Mouse (Mus musculus): ENCODE data around the gene Ang.
A peak's percentile ranks its signal among the peaks of the same experiment; 100 is the strongest.

Gene Ang

DNA sequence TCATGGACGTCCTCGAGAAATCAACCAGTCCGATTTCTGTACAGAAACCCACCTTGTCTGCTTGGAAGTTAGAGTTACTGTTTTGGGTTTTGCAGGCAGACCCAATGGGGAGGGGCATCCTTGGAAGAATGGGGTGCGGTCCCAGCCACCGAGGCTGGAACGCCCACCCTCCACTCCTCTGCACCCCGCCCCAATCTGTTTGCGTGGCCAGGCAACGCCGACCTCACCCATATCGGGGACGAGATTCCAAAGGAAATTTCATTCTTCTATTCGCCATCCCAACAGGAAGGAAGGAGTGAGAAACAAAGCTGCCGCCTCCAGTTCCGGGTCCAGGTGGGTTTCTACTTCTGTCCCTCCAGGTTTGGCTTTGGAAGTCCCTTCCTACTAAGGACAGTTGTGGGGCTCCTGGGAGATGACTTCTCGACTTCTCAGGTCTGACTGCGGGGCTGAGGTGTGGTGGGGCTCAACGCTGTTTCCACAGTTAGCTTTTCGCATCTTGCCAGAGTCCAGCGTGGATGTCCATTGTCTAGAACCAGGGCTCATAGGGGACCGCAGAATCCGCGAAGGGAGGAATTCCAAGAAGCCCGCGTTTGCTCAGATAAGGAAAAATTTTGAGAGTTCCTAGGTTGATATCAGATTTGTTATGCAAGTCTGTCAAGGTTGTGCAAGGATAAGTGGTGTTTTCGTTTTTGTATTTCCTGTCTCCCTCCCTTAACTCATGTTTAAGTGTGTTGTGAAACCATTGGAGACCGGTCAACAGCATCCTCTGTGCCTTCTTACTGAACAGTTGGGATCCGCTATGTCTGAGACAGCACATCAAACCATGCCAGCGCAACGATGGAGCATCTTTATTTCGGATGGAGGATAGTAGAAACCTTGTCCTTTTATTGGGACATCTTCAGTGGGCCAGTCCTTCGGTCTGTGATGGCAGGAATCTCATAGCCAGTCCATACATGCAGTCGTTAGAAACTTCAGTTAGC is at the start of gene Ang, which contains the start of gene Rnase4:
Gene Ang (plus strand): TSS at position 230 of the 980 bp plus-strand sequence.
Gene Rnase4 (plus strand): TSS at position 157 of the 980 bp plus-strand sequence.
- DNase-seq (ENCODE audit: low spot score in 2 of 2), result peak; percentile 53 to 54

GRCm38 (mm10) chr14:51041769-51042168 is 49.2 kb upstream of the Ang start, which contains the start of gene Rnase9:
Gene Rnase9 (minus strand): TSS chr14:51041869.
- DNase-seq (ENCODE audit: low spot score in 2 of 2), result no peak

DNA sequence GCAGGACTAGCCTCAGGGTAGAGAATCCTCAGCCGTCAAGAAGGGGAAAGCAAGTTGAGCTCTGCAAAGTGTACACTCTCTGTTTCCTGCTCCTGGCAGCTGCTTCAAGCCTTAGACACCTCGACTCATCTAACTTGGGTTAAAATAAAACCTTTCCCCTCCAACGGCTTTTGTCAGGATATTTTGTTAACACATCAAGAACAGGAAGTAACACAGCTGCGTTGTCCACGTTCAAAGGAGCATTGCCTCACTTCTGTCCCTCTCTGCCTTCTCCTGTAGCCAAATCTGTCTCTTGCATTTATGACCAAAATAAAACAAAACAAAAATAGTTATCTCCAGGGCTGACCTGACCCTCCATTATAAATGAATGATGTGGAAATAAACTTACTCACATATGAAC is 43.1 kb upstream of the Ang start:
- no peak for DNase-seq (ENCODE audit: low spot score in 2 of 2)

- DNase-seq (ENCODE audit: low spot score in 2 of 2), result no peak
Observed at GRCm38 (mm10) chr14:51050063-51050462, 40.9 kb upstream of the Ang start, which contains the start of gene Rnase11. Gene Rnase11 (minus strand): TSS chr14:51050163.

- DNase-seq (ENCODE audit: low spot score in 2 of 2), result no peak
Observed at GRCm38 (mm10) chr14:51051941-51052340, 39.0 kb upstream of the Ang start.

- no peak for DNase-seq (ENCODE audit: low spot score in 2 of 2)
Observed at GRCm38 (mm10) chr14:51053176-51053575, 37.8 kb upstream of the Ang start.

DNA sequence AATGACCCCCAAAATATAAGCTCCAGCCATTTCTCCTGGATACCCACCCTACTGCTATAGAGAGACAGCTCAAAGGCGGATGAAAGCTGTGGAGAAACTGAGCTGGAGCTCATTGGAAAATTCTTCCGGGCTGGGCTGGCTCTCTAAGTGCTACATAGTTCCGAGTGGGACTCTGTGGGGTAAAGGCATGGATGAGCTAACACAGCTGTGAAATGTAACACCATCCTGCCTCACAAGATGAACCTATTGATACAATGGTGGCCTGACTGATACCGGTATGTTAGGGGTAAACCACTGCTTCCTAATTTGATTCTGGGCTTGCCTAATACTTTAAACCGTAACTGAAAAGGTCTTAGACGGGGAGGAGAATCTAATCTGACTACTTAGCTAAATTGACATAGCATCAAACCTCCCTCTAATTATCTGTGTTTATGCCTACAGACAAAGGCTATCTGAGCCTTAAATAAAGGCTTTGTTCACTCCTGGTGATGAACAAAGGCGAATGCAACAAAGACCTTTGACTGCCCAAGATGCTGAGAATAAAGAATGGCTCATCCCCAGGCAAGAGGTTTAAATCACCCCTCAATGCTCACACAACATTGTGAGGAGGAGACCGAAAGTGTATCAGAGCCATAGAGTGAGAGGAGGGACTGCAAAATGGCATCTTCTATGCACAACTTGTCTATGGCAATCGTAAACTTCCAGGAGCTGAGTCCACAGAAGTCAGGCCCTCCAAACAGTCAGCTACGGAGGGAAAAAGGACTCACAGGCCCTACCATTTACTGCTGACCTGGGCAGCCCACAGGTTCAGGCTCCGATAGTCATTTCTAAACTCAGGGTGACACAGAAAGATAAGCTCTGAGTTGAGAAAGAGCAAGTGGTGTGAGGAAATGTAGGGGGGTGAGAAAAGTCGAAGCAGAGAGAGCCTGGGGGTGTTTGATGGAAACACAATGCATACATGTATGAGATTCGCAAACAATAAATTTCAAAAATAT is 36.4 kb upstream of the Ang start:
- no peak for DNase-seq (ENCODE audit: low spot score in 2 of 2)

- DNase-seq (ENCODE audit: low spot score in 2 of 2), result no peak
Observed at GRCm38 (mm10) chr14:51057401-51057831, 33.5 kb upstream of the Ang start, which contains the start of gene Rnase12. Gene Rnase12 (minus strand): TSS chr14:51057661.

DNA sequence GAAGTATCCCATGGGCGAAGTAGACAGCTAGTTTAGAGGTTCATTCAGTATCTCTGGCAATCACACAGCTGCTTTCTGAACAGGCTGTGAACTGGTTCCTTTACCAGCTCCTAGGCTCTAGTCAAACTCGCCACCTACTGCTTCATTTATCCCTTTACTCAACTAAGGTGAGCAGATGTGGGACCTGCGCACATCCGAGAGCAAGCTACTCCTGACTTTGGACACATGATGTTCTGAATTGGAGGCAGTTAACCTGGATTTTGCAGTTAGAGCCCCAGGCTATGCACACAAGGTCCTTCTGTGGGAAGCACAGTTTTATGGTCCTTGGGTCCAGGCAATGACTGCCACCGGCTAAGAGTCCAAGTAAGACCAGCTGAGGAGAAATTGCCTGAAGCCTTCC is 30.2 kb upstream of the Ang start:
- no peak for DNase-seq (ENCODE audit: low spot score in 2 of 2)

DNA sequence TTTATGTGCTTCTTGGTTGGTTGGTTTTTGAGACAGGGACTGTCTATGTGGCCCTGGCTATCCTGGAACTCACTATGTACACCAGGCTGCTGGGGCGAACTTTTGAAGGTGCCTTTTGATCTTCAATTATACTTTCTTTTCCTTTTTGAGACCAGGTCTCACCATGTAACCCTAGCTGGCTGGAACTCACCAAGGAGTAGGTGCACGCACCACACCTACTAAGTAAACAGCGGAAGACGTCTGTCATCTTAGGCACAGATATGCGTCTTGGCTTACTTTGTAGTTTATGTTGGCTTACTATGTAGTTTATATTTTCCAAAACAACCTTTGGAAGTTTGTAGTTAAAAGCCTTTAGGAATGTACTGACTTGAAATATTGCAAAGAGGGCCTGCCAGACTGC is 22.0 kb upstream of the Ang start:
- no peak for DNase-seq (ENCODE audit: low spot score in 2 of 2)

- no peak for DNase-seq (ENCODE audit: low spot score in 2 of 2)
Observed at GRCm38 (mm10) chr14:51069617-51070016, 21.3 kb upstream of the Ang start.

GRCm38 (mm10) chr14:51074335-51074734 is 16.6 kb upstream of the Ang start, which contains the start of gene Olfr750:
Gene Olfr750 (minus strand): TSS chr14:51074435.
- DNase-seq (ENCODE audit: low spot score in 2 of 2), result no peak

GRCm38 (mm10) chr14:51079180-51079579 is 11.8 kb upstream of the Ang start:
- DNase-seq (ENCODE audit: low spot score in 2 of 2), result no peak

DNA sequence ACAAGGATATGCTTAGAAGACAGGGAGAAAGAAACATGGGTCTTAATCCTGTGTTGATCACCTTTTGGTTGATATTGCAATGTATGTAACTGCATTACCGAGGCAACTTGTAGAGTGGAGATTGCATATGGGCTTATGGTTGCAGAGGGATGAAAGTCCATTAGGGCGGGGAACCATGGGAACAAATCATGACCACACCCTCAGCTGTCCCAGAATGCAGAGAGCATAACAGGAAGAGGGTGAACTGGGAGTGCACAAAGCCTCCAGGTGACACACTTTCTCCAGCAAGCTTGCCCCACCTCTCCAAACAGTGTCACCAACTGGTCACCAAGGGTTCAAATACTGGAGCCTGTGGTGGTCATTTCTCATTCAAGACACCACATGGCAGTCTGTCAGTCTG is 9.9 kb upstream of the Ang start:
- DNase-seq (ENCODE audit: low spot score in 2 of 2), result no peak

GRCm38 (mm10) chr14:51082599-51083581 is 8.1 kb upstream of the Ang start:
- DNase-seq (ENCODE audit: low spot score in 2 of 2), result peak; percentile 60 to 75

DNA sequence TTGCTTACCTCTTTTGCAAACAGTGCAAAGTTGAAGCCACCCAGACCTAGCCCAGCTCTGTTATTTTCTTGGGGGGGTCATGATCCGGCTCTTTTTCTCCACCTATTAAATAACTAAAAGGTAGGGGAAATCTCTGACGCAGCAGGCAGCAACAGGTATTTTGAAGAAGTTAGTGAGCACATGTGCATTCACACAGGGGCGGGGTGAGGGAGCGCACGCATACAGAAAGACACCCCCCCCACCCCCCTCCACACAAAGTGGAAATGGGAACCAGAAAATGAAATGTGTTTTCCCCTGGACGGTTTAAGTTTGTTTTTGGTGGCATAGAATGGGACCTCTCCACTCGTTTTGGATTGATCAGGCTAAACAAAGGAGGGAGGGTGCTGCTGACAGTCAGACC is 7.1 kb upstream of the Ang start:
- no peak for DNase-seq (ENCODE audit: low spot score in 2 of 2)

GRCm38 (mm10) chr14:51085086-51085485 is 5.9 kb upstream of the Ang start:
- DNase-seq (ENCODE audit: low spot score in 2 of 2), result no peak

- DNase-seq (ENCODE audit: low spot score in 2 of 2), result no peak
Observed at GRCm38 (mm10) chr14:51085911-51086310, 5.0 kb upstream of the Ang start.

DNA sequence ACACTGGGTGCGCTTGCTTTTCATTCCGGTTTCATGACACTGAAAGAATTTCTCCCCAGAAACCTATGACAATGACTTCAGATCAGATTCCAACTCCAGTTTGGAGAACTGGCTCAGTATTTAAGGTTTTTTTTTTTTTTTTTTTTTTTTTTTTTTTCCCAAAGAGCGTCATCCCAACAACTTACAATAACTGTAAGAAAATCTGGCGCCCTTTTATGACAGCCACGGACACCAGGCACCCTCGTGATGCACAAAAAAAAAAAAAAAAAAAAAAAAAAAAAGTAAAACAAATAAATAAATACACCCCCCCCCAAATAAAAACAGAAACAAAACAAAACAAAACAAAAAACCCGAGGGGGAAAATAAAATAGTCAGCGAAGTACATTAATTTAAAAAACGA is 3.2 kb upstream of the Ang start:
- no peak for DNase-seq (ENCODE audit: low spot score in 2 of 2)

DNA sequence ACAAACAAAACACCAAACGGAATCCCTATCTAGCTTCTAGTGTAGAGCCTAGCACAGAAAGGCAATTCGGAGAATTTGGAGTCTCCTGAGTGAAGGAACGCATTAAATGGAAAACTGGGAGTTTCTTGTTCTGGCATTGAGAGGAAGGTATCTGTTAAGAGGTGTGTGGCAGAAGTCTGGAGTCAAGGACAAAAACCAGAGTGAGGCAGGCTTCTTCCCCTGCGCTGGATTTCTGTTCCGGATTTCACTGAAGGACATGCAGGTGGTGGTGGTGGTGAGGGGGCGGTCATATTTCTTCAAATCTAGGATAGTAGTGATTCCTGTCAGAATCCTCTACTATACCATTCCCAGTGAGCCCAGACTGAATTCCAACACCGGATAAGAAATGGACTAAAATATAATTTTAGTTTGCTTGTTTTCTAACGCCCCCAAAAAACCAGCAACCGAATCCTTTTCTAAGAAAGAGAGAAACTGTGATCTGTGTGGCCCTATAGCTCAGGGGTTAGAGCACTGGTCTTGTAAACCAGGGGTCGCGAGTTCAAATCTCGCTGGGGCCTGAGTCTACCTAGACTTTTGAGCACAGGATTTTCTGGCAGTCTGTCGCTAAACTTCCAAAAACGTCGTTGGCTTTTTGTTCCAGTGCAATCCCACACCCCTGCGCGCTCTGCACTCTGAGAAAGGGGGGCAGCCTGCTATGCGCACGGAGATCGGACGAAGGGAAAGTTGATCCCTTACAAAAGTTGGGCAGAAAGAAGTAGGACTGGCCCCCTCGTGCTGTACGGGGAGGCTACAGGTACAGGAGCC is 2.6 kb upstream of the Ang start:
- DNase-seq (ENCODE audit: low spot score in 2 of 2), result peak; percentile 88 to 91

Data from right cerebral cortex, postnatal 10 days (tissue).